Mouse (Mus musculus) forelimb bud, embryonic 11.5 days (tissue): ENCODE measurements around the gene Col5a1.
A peak's percentile ranks its signal among the peaks of the same experiment; 100 is the strongest.

Experiments used
- DNase-seq: peaks from one replicate; pipeline ENCODE4 v3.0.0-alpha.2; 2012; ENCODE audit warnings: low read depth, low spot score

The Col5a1 gene

DNA sequence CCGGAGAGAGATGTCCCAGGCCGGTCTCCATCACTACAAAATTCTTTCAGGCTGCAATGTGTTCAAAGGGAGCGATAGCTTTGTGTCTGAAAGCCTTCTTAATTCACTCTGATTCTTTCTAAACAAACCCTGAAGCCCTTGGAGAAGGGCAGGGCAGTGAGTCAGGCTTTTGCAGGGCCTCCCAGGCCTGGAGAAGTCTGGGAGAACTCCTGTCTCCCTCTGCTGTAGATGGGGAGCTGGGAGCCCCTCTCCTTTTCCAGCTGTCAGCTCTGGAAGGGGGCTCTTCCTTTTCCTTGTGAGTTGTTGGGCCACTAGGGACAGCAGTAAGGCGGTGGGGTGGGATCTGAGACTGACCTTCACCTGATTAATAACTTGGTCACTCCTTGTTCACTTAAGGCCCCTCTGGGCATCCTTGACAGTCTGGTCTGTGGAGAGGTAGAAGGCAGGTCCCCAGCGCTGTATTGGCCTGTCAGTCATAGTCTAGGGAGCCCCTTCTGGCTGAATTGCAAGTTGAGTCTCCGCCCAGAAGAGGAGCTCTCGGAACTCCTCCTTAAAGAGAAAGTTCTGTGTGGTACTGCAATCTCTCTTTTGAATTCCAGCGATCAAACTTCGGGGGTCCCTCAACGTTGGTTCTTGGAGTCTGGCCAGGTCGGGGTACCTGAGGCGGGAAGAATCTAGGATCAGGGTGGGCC lies 623 bp upstream of the Col5a1 start:
- DNase-seq, result peak; percentile 67

DNA sequence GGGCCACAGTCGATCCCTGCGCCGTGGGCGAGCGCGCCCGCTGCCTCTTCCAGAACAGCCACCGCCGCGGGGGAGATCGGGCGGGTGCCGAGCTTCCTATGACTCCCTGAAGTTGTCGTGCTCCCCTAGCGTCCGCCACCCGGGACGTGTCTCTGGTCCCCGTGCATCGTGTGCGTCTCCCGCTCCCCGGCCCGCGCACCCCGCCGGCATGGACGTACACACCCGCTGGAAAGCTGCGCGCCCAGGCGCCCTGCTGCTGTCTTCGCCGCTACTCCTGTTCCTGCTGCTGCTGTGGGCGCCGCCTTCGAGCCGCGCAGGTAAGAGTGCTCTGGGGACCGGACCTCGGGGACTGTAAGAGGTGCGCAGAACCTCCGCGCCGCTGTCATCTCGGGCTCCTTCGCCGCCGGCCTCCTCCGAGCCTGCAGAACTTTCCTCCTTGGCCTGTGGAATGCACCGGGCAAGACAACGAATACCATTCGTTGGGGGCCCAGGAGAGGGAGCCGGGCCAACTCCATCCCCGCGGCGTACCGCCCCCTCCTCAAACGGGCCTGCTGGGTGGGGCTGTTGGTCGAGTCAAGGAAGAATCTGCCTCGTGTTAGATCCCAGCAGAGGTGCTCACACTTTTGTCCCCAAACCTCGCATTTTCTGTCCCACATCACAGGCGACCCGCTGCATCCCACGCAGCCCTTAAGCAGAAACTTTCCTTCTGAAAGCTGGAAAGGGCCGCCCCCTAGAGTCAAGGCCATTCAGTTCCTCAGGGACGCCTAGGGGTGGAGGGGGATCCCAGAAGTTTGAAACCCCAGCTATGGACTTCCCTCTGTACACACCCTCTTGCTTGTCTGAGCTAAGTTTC lies 609 bp downstream of the Col5a1 start:
- peak; percentile 46 for DNase-seq

DNA sequence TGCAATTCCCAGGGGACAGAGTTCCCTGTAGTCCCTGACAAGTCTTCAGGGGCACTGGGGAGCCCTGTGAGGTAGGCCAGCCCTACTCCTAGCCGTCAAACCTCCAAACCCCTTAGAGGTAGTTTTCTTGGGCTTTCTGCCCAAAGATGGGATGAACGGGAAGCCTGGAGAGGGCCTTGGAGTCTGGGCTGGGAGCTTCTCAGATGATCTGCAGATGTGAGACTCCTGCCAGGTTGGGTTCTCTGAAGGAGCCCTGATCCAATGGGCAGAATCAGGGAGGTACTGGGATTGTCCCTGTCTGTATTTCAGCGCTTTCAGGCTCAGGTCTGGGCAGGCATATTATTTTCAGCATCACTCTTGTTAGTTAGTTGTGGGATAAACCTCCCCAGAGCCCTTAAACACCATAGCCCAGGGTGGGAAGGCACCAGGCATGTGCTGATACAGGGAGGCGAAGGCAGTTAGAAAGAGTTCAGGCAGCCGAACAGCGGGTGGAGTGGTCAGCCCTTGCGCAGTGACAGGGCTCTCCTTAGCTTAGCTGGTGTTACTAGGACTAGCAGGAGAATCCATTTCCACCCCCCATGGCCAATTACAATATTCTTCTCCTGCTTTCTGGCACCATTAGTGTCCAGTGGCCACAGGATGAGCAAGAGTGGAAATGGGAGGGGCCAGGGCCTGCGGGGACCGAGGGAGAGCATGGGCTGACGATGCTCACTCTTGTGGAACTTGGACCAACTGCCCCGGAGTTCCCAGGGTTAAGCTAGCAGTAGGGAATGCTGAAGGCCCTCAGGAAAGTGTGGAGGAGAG lies 1.4 kb downstream of the Col5a1 start:
- no peak for DNase-seq

DNA sequence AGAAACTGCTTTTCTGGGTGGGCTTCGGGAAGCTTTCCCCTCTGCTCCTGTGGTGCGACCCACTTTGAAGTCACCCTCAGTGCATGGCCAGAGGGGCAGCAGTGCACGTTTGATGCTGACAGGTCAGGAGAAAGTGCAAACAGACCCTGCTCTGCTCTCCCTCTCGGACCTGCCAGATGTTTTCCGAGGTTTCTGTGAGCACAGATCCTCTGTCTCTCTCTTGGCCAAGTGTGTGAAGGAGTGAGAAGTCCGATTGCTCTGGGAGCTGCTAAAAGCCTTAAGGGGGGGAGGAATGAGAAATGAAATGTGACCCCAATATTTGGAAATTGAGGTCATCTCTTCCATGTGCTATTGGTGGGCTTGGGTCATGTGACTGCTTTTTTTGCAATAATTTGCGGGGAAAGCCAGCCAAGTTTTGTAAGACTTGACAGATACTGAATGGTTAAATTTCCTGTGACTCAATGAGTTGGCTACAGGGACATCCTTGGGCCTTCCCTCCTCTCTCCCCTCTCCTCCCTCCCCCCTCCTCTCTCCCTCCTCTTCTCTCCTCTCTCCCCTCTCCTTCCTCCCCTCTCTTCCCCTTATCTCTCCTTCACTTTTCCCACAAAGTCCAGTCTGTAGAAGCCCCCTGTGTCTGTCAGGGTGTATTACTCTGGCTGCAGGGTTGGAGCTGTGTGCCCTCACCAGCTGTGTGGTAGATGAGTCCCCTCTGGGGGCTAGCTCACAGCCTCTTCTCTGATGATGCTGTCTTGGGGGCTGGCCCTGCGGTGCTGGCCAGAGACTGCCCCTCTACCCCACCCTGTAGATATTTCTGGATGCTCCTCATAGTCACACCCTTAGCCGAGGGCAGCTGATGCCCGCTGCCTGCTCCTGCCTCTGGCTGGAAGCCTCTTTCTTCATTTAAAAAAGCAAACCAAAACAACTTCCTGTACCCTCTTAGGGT lies 2.6 kb downstream of the Col5a1 start:
- DNase-seq, result peak; percentile 45

DNA sequence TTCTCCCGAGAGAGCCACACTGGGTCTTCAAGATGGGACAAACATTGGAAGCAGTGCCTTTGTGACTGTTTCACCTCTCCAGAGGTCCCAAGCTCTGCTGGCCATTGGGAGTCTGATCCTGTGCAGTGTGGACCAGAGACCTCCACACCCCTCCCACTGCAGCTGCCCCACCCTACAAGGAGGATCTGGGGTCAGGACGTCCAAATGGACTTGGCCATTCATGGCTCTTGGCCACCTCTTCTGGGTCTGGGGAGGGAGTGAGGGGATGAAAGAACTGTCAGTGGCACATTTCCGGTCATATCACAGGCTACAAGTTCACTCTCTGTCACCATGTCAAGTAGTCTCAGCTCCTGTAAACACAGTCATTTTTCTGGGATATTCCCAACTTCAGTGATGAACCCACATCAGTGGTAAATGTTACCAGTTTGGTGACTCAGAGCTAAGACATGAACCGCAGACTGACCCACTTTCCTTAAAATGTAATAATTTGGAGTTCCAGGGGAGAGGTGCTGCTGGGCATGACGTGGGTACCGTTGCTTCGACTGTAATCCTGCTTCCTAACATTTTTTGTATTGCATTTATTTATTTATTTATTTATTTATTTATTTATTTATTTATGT lies 5.8 kb downstream of the Col5a1 start:
- no peak for DNase-seq

DNA sequence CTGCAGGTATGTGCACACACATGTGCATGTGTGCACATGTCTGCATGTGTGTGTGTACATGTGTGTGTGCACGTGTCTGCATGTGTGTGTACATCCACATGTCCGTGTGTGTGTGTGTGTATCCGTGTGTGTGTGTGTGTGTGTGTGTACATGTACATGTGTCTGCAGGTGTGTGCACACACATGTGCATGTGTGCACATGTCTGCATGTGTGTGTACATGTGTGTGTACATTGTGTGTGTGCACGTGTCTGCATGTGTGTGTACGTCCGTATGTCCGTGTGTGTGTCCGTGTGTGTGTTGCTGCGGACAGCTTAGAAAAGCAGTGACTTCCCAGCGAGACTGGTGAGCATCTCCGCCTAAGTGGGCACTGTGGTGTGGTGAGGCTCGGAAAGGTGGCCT lies 6.8 kb downstream of the Col5a1 start:
- no peak for DNase-seq

DNA sequence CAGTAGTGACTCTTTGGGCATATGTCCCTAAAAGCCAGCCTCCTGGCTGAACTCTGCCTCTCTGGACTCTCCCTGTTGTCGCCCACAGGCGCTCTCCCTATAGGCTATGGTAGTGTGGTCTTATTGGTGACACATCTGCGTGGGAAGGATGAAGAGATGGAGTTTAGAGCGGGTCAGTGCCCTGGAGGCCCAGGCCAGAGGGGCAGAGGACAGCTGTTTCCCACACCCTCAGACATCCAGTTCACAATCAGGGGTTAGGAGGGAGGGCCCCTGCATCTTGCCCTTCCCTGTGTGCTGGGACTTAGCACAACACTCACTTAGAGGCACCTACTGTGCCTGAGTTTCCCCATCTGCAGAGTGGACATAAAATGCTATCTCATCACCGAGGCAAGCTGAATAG lies 8.8 kb downstream of the Col5a1 start:
- no peak for DNase-seq

DNA sequence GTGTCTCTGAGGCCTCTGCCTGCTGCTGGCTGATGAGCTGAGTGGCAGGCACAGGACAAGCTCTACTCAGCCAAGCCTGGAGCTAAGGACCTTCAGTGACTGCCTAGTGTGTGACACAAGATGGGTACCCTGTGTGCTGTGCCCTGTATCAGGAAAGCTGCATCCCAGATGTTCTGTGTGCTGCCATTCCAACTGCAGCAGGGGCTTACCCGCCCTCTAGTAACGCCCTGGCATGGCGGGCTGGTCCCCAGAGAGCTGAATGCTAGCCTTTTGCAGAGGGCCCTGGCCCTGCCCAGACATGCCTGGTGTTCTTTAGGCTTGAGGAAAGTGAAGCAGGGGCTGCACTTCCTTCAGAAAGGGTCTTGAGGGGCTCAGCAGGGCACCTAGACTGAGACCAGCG lies 9.4 kb downstream of the Col5a1 start:
- no peak for DNase-seq

DNA sequence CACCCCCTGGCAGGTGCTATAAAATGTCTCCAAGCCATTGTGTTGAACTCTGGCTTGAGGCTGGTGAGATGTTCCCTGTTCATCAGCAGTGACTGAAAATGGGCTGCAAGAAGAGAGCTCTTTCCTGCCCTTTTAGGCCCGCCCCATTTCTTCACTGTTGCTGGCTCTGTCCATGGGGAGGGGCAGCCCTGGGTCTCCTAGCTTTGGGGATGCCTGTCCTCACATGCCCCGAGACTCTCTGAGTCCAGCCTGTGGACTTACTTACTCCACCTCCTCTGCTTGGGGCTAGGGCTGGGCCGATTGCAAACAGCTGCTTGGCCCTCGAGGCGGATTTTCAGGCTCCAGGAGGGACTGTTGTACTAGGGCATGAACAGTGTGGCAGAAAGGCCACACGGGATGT lies 10.9 kb downstream of the Col5a1 start:
- DNase-seq, result no peak

DNA sequence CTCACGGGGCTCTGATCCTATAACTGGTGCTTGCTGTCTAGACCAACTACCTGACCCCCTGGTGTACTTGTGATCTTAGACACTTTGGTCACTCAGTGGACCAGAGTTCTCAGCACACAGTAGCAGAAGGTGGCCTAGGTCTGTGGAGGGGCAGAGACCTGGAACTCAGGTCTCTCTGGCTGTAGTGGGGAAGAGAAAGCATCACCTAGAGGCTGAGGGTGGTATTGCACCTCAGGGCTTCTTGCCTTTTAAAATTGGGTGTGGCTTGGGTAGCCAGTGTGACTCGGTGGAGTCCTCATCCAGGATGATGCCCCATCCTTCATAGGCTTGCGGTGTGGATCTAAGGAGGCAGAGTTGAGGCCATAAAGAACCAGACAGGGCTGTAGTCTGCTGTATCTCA lies 13.7 kb downstream of the Col5a1 start:
- DNase-seq, result peak; percentile 56

DNA sequence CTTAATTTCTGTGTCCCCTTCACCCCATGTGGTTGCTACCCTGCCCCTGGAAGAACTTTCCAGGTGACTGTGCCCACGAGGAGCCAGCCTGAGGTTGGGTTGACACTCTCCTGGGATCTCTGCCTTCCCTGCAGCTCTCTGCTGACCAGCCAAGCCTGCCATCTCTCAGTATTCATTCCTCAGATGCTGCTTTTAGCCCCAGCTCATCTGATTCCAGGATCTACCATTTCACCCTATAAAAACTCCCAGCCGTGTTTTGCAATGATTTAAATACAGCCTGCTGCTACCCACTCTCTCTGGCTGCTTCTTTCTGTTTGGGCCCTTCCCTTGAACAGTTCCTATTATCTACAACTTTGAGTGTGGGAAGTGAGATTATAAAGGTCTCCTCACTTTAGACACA lies 14.9 kb downstream of the Col5a1 start:
- no peak for DNase-seq

DNA sequence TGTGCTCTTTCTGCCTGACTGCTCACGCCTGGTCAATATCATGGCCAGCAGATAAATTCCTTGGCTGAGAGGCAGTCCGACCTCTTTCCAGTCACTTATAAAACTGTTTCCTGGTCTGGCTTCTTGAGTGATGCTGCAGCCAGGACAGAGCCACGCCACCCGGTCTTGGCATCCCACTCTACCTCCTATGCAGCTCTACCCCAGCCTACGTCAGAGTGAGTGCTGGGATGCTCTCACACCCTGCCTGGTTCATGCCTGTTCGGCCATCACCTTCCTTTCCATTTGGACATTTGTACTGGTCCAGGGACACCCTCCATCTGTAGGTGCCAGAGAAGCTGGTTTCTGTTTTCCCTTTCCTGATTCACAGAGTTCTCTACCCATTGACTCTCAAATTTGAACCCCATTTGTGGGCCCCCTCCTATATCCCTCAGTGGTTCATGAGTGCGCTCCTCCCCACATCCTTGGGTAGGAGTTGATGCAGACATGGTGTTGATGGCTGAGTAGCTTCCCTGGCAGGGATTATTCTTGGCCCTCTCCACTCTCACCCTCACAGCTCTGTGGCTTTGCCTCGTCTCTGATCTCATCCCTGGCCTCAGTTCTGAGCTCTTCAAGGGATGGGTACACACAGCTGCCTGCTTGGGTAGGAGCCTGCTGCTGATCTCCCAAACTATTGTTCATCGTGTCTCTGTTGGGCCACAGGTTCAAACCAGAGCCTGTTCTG lies 15.5 kb downstream of the Col5a1 start:
- DNase-seq, result no peak

DNA sequence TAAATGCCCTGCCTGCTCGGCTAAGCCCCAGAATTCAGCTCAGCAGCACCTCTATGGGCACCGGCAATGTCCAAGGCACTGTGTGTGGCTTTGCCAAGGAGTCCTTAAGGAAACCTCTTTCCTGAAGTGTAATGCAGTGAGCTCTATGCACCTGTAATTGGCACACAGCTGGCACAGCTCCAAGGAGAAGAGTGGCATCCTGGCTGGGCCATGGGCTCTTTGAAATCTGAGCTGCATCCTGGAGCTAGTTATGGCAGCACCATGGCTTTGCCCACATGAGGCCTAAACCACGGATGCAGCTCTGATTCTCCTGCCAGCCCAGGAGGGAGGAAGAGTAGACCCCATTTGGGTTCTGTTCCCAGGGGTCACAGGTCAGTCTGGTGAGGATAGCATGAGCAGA lies 16.1 kb downstream of the Col5a1 start:
- DNase-seq, result no peak

DNA sequence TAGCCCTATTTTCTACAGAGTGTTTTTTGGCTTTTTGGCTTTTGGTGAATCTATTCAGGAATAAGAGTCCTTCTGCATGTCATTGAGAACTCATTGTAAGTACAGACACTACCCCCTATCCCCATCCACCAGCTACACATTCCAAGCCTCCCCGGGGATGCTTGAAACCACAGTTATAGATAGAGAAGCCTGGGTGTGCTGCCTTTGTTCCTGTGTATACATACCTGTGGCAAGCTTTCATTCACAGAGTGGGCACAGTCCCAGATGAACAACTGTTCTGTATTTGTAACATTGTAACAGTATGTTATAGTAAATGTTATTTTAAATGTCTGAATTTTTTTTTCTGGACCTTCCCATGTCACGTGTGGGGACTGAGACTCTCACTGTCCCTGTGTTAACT lies 19.2 kb downstream of the Col5a1 start:
- DNase-seq, result no peak

DNA sequence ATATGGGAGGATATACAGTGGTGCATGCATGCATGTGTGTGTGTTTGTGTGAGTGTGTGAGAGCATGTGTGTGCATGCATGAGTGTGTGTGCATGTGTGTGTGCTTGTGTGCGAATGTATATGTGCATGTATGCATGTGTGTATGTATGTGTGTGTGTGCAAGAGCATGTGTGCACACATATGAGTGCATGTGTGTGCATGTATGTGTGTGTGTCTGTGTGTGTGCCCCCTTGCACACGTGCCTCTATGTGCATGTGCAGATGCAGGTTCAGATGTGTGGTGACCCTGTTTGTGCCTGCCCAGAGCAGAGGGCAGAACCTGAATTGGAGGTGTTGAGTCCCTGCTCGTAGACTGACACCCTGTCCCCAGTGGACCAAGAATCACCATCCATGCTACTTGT lies 24.3 kb downstream of the Col5a1 start:
- no peak for DNase-seq

DNA sequence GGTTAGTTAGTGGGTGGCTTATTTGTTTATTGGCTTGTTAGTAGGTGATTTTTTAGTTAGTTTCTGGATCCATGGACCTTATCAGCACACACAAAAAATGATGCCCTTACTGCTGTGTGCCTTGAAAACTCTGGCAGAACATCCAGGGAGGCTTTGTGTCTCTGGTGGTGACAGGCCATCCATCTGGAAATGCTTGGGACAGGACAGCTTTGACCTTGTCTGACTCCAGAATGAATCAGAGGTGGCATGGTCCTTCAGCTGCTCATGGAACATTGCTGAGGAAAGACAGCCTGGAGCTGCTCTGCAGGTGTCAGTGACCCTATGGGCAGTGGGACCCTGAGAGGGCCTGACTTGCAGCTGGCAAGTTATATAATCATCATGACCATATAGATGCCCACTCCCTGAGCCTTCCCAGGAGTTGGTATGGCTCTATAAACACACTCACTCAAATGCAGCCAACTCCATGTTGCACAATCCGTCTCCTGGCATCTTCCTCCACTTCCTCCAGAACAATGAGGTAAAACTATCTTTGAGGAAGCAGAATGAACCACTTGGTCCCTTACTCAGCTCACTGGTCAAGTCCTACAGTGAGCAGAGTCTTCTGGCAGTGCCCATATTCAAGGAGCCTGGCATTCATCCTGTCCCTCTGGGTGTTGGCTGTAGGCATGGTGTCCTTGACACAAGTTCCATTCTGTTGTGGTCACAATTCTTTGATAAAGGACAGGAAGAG lies 26.5 kb downstream of the Col5a1 start:
- DNase-seq, result no peak

DNA sequence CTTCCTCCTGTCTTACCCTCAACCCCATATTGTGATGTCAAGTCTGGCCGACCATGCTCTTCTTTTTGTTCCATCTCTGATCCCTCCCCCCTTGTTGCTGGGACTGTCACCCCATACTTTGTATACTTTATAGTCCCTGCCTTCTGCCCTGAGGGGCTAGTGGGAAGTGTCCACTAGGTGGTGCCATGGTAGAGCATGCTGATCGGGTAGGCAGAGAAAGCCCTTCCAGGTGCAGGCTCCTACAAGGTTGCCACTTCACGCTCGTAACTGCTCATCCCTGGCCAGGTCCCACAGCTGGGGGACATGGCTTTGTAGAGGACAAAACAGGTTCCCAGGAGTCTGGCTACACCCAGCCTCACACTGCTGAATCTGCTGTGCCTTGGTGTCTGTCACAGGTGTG lies 29.5 kb downstream of the Col5a1 start:
- DNase-seq, result no peak

DNA sequence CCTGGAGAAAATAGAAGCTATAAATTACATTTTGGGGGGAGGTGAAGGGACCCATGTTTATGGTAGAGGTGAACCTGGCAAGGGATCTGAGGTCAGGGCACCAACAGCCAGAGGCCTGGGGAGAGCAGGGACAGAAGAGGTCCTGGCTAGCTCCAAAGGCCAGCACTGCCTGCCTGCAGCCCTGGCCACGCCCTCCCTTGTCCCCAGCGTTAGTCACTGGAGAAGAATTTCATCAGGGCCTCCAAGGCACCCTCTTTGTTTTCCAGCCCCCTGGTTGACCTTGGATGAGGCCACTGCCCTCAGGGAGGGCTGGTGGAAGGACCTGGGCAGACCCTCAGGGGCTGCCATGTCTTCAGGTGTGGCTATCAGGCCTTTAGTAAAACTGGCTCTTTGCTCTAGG lies 30.1 kb downstream of the Col5a1 start:
- DNase-seq, result no peak

DNA sequence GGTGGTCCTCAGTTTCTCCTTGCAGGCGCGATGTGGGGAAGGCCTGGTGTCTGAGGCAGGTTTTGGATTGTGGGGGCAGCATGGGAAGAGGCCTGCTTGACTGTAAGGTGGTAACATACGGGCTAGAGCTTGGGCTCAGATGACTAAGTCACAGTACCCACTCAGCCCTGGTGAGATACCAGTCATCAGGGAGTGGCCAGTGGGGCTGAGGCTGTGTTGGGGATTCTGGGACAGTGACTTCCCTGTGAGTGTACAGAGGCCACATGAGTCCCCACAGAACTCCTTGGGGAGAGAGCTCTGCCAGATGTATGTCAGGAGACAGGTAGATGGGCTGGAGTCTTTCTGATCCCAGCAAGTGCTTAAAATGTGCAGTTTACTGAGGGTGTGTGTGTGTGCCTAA lies 31.0 kb downstream of the Col5a1 start:
- no peak for DNase-seq

DNA sequence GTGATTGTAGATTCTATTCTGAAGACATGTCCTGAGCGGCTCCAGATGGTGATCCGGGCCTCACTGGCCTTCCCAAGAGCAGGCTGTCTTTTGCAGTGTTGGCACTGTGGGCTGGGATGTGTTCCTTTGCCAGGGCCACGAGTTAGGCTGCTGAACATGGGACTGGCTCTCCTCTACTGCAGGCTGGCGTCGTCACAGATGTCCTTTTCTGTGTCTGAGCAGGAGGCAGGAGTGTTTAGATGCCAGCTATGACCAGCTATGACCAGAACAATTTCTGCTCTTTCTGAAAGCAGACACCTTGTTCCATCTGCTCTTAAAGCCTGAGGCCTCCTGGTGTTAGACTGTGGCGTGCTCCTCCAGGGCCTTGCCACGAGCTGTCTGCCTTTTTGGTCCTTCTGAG lies 31.9 kb downstream of the Col5a1 start:
- no peak for DNase-seq
